Mouse (Mus musculus) G1E-ER4 (cell line): ENCODE measurements around the gene Rreb1. TPM values are rescaled to one million over a fixed set of nuclear protein-coding genes. Genes with fewer than 3 reads are reported as not detected.

Experiments used
- GATA1 ChIP-seq: IDR thresholded peaks from one replicate; pipeline ENCODE4 v1.8.0; 2012; ENCODE audit warnings: low read length, inconsistent platforms
- polyA plus RNA-seq: library from polyadenylated mRNA; stranded (reverse); fragments of >175 nt; gene quantifications from 2 replicates; pipeline ENCODE4 v1.2.3, GENCODE M21; 2012

The Rreb1 gene
- polyA plus RNA-seq, 1 experiment: 80.2 TPM

GRCm38 (mm10) chr13:37923643-37924460 lies 145.7 kb downstream of the Rreb1 start:
- TF ChIP-seq GATA1: no peak

GRCm38 (mm10) chr13:37924461-37924948 lies 146.3 kb downstream of the Rreb1 start:
- no peak for TF ChIP-seq GATA1

GRCm38 (mm10) chr13:37926394-37926793 lies 148.2 kb downstream of the Rreb1 start:
- no peak for TF ChIP-seq GATA1

GRCm38 (mm10) chr13:37929532-37929931 lies 151.3 kb downstream of the Rreb1 start:
- no peak for TF ChIP-seq GATA1

- no peak for TF ChIP-seq GATA1
These were observed 151.9 kb downstream of the Rreb1 start for GRCm38 (mm10) chr13:37930091-37930490.

GRCm38 (mm10) chr13:37930621-37931020 lies 152.4 kb downstream of the Rreb1 start:
- TF ChIP-seq GATA1: no peak

GRCm38 (mm10) chr13:37931210-37931922 lies 153.2 kb downstream of the Rreb1 start:
- no peak for TF ChIP-seq GATA1

- no peak for TF ChIP-seq GATA1
These were observed 155.9 kb downstream of the Rreb1 start for GRCm38 (mm10) chr13:37934075-37934474.

GRCm38 (mm10) chr13:37934920-37935319 lies 156.7 kb downstream of the Rreb1 start:
- TF ChIP-seq GATA1: no peak

GRCm38 (mm10) chr13:37936351-37936750 lies 158.2 kb downstream of the Rreb1 start:
- no peak for TF ChIP-seq GATA1

- no peak for TF ChIP-seq GATA1
These were observed 162.0 kb downstream of the Rreb1 start for GRCm38 (mm10) chr13:37940167-37940566.

GRCm38 (mm10) chr13:37940649-37941048 lies 162.4 kb downstream of the Rreb1 start:
- TF ChIP-seq GATA1: no peak

GRCm38 (mm10) chr13:37941138-37941645 lies 163.0 kb downstream of the Rreb1 start:
- TF ChIP-seq GATA1: no peak

- no peak for TF ChIP-seq GATA1
These were observed 164.0 kb downstream of the Rreb1 start for GRCm38 (mm10) chr13:37941950-37942886.

- no peak for TF ChIP-seq GATA1
These were observed 164.7 kb downstream of the Rreb1 start for GRCm38 (mm10) chr13:37942887-37943331.

- TF ChIP-seq GATA1: no peak
These were observed 165.3 kb downstream of the Rreb1 start for GRCm38 (mm10) chr13:37943466-37943865.
